Mouse (Mus musculus) liver, postnatal 0 days (tissue): Measurements from ENCODE around the gene Nkrf.

Source experiments
- CTCF ChIP-seq: sonication (generic); IDR thresholded peaks from 2 replicates; pipeline ENCODE4 v1.5.1; 2016; ENCODE audit warnings: antibody characterized with exemption, low read depth
- EP300 ChIP-seq: IDR thresholded peaks from 2 replicates; pipeline ENCODE4 v1.6.1; 2016; ENCODE audit warnings: antibody characterized with exemption, low read depth, mild to moderate bottlenecking

DNA sequence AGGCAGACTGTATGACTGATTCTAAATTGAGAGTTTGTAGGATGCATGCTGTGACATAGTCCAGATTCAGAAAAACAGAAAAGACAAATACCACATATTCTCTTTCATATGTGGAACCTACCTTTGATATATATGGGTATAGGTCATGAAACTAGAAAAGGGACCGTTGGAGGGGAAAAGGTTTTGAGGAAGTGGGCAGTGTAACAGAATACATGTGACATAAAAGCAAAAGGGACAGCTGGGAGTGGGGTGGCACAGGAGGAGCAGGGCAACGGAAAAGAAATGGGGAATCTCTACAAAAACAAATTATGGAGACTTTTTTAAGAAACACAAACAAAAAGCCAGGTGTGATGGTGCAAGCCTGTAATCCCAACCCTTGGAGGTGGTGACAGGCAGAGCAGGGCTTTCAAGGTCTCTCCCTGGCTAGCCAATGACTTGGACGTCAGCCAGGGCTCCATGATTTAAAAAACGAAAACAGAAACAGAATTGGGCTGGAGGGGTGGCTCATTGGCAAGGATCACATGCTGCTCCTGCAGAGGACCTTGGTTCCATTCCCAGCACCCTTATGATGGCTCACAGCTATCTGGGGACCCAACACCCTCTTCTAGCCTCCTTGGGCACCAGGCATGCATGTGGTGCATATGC, 59.2 kb downstream of the Nkrf start:
- TF ChIP-seq CTCF, result no peak
- TF ChIP-seq EP300, result no peak
